Mouse (Mus musculus): ENCODE measurements at regions not wholly inside any gene's neighbourhood (a gene's known extent, or its start where the extent isn't known, plus 50 kb on each side); places are given as distances from the start of the nearest gene placed in this dataset.
"Not testable (repeated sequence)": the region's sequence is repeated elsewhere in the genome, so short reads cannot be mapped to it uniquely, and the experiment has no call there.

- peak in 1 of 2 experiments; percentile 17 for DNase-seq
Measured at GRCm38 (mm10) chr8:20436956-20437355, 73.9 kb upstream of the Gm15319 start.

GRCm38 (mm10) chr8:20433236-20433635 lies 70.2 kb upstream of the Gm15319 start:
- not testable (repeated sequence) for DNase-seq

DNA sequence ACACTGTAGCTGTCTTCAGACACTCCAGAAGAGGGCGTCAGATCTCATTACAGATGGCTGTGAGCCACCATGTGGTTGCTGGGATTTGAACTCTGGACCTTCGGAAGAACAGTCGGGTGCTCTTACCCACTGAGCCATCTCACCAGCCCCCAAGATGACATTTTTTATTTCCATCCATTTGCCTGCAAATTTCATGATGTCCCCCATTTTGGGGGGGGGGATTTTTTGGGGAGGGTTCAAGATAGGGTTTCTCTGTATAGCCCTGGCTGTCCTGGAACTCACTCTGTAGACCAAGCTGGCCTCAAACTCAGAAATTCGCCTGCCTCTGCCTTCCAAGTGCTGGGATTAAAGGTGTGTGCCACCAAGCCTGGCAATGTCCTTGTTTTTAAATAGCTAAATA lies 66.5 kb upstream of the Gm15319 start:
- DNase-seq: not testable (repeated sequence)

DNA sequence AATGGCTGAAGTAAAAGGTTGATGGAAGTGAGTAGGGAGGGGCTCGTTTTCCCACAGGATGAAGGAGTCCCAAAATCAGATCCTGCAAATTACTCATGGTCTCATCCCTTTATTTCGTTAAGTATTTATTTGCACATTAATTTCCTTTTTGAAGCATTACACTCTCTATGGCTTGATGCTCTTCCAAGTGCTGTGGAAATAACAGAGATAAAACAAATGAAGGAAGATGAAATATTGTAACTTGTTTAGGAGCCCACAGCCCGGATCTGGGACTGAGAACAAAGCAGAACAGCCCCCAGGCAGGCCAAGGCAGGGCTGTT lies 61.9 kb upstream of the Gm15319 start:
- not testable (repeated sequence) for DNase-seq

DNA sequence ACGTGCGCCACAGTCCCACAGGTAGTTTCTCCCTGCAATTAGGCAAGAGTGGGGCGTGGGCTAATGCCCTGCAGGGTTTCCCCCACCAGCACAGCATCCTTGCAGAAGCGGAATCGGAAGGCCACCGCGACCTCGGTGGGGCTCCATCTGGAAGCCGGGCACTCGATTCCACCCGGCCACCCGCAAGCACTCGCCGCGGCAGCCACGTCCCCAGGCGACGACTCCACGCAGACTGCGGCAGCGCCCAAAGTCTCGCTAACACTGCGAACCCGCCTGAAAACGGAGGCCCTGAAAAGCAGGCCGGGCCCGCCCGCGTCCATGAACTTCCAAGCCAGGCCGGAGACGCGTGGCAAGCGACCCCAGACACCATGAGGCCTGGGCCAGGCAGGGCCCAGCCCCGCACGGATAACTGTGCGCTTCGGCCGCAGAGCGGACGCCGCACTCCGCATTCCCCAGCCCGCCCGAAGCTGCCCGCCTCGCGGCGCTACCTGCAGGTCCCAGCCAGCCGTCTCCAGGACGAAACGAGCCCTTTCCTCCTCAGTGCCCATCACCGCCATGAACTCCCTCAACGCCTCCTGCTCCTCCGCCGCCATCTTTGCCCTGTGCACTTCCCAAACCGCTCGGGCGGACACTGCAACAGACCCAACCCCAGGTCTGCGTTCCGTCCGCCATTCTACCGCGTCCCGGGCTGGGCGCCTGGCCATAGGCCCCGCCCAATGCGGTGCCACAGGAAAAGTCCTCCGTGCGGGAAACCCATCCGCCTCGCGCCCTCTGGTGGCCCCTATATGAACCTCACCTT lies 61.3 kb upstream of the Gm15319 start:
- peak; percentile 100 for DNase-seq

DNA sequence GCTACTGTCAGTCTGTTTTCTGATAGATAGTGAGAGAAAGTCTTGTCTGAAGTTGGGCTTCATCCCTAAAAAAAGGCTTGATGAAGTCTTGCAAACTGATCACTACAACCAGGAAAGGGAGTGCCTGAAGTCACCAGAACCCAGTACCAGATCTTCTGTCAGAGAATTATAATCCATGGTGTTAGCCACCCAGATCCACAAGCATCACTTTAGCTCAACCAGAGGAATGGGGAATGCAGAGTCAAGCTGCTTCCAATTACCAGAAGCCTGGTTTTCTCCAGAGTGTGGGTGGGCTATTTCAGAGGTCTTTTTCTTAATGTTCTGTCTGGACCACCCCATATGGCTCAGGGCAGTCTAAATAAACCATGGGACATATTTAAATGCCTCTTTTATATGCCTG lies 57.8 kb upstream of the Gm15319 start:
- DNase-seq: not testable (repeated sequence)

All from cerebellum, postnatal 14 days (tissue).